Mouse (Mus musculus): Measurements from ENCODE around the gene Frk. TPM values are rescaled to one million over a fixed set of nuclear protein-coding genes. Genes with fewer than 3 reads are reported as not detected.
A peak's percentile ranks its signal among the peaks of the same experiment; 100 is the strongest.
"Not testable (repeated sequence)": the region's sequence is repeated elsewhere in the genome, so short reads cannot be mapped to it uniquely, and the experiment has no call there.

Gene Frk
- polyA plus RNA-seq (2016; fragmentation: Nextera tagmentation; extraction: Ambion mirVana), result 1.6 TPM in 2 replicates

GRCm38 (mm10) chr10:34483297-34484013 is at the start of gene Frk:
Frk (plus strand) TSS chr10:34483399.
- no peaks in the 10 kb centered on the region for H3K27me3 ChIP-seq (replicated peaks)
- no peak within 1 kb of the TSS for H3K9ac ChIP-seq
- peak within 1 kb of the TSS; percentile 26 for H3K4me3 ChIP-seq
- WGBS (ENCODE audit: insufficient replicate concordance), result 34% methylated on average over 11 of the region's 11 CpGs
- peak within 1 kb of the TSS; percentile 42 for H3K4me2 ChIP-seq
- ATAC-seq, result peak; percentile 65
- no peaks in the 10 kb centered on the region for H3K36me3 ChIP-seq
- 0 out of 2 replicates have a peak within 1 kb of the TSS, but pooled peaks have one; percentile 32 for H3K27ac ChIP-seq
- no peaks in the 10 kb centered on the region for H3K4me1 ChIP-seq
- no peaks in the 10 kb centered on the region for H3K9me3 ChIP-seq (replicated peaks)

DNA sequence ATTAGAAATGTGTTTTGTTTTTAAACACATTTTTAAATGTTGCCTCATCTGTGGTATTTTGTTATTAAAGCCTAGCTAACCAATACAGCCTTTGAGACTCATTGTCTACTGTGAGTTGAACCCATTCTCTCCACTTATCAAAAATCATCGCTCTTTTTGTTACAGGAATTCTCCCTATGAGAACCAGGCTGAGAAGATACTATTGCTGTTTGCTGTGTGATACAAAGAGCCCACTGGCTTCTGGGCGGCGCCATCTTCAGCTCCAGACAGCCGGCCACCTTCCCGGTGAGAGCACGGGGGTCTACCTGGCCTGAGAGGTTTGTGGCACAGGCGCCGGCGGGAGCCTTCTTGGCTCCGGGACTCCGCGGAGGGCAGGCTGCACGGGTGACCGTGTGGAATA is 49.0 kb upstream of the Frk start:
- WGBS (ENCODE audit: insufficient replicate concordance), result 81% methylated on average over 7 of the region's 14 CpGs
- H3K9me3 ChIP-seq (replicated peaks), result not testable (repeated sequence)

GRCm38 (mm10) chr10:34449469-34449868 is 33.7 kb upstream of the Frk start:
- H3K27me3 ChIP-seq (replicated peaks), result no peaks in the 10 kb centered on the region
- no peak overlapping the region for H3K4me2 ChIP-seq
- no peak overlapping the region for H3K9ac ChIP-seq
- 48% methylated on average over 1 of the region's 1 CpGs for WGBS (ENCODE audit: insufficient replicate concordance)
- H3K36me3 ChIP-seq, result no peaks in the 10 kb centered on the region
- no peaks in the 10 kb centered on the region for H3K4me1 ChIP-seq
- no peak overlapping the region for H3K27ac ChIP-seq
- no peaks in the 10 kb centered on the region for H3K9me3 ChIP-seq (replicated peaks)
- H3K4me3 ChIP-seq, result no peak overlapping the region
- no peak for ATAC-seq

More for the DNA sequence above, 49.0 kb upstream of the Frk start:
- H3K36me3 ChIP-seq; ATAC-seq; H3K4me1 ChIP-seq; H3K4me2 ChIP-seq; H3K27ac ChIP-seq; H3K9ac ChIP-seq; H3K4me3 ChIP-seq; H3K27me3 ChIP-seq (replicated peaks): not testable (repeated sequence)

GRCm38 (mm10) chr10:34461451-34461850 is 21.7 kb upstream of the Frk start:
- no peak overlapping the region for H3K27ac ChIP-seq
- no peaks in the 10 kb centered on the region for H3K9me3 ChIP-seq (replicated peaks)
- H3K36me3 ChIP-seq, result no peaks in the 10 kb centered on the region
- H3K27me3 ChIP-seq (replicated peaks), result no peaks in the 10 kb centered on the region
- H3K4me2 ChIP-seq, result no peak overlapping the region
- ATAC-seq, result no peak
- no peaks in the 10 kb centered on the region for H3K4me1 ChIP-seq
- no peak overlapping the region for H3K4me3 ChIP-seq
- WGBS (ENCODE audit: insufficient replicate concordance), result 56% methylated on average over 4 of the region's 4 CpGs
- H3K9ac ChIP-seq, result no peak overlapping the region

DNA sequence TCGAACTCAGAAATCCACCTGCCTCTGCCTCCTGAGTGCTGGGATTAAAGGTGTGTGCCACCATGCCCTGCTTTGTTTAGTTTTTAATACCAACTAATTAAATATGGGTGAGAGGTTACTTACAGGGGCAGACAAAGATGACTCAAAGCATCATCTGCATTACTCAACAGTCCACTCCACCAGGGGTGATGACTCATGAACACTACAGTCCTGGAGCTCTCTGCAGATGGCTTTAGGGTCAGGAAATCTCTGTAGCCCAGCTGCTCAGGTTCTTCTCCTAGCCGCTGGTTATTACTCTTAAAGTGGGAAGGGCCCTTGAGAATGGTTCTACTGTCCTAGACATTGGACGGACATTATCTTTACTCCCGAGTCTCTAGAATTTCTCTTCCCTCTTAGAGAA is 18.9 kb upstream of the Frk start:
- Histone ChIP-seq H3K27me3 (replicated peaks) (no peaks in the 10 kb centered on the region), H3K4me2 (no peak overlapping the region), H3K9ac (no peak overlapping the region), H3K4me1 (no peaks in the 10 kb centered on the region), H3K27ac (no peak overlapping the region), H3K9me3 (replicated peaks) (no peaks in the 10 kb centered on the region), H3K4me3 (no peak overlapping the region), H3K36me3 (no peaks in the 10 kb centered on the region)
- 73% methylated on average over 4 of the region's 4 CpGs for WGBS (ENCODE audit: insufficient replicate concordance)
- no peak for ATAC-seq

- H3K4me2 ChIP-seq, result no peak overlapping the region
- no peak overlapping the region for H3K9ac ChIP-seq
- H3K4me3 ChIP-seq, result no peak overlapping the region
- no peak overlapping the region for H3K27ac ChIP-seq
- H3K36me3 ChIP-seq, result no peaks in the 10 kb centered on the region
- WGBS (ENCODE audit: insufficient replicate concordance), result 16% methylated on average over 2 of the region's 2 CpGs
- no peaks in the 10 kb centered on the region for H3K4me1 ChIP-seq
- H3K27me3 ChIP-seq (replicated peaks), result no peaks in the 10 kb centered on the region
- no peaks in the 10 kb centered on the region for H3K9me3 ChIP-seq (replicated peaks)
- no peak for ATAC-seq
These were observed 14.2 kb upstream of the Frk start for GRCm38 (mm10) chr10:34469037-34469436.

GRCm38 (mm10) chr10:34479942-34480455 is 3.2 kb upstream of the Frk start:
- Histone ChIP-seq H3K36me3 (no peaks in the 10 kb centered on the region), H3K4me3 (no peak overlapping the region), H3K4me2 (no peak overlapping the region), H3K27me3 (replicated peaks) (no peaks in the 10 kb centered on the region), H3K9me3 (replicated peaks) (no peaks in the 10 kb centered on the region), H3K4me1 (no peaks in the 10 kb centered on the region), H3K27ac (no peak overlapping the region), H3K9ac (no peak overlapping the region)
- WGBS (ENCODE audit: insufficient replicate concordance), result 79% methylated on average over 4 of the region's 4 CpGs
- ATAC-seq, result no peak

DNA sequence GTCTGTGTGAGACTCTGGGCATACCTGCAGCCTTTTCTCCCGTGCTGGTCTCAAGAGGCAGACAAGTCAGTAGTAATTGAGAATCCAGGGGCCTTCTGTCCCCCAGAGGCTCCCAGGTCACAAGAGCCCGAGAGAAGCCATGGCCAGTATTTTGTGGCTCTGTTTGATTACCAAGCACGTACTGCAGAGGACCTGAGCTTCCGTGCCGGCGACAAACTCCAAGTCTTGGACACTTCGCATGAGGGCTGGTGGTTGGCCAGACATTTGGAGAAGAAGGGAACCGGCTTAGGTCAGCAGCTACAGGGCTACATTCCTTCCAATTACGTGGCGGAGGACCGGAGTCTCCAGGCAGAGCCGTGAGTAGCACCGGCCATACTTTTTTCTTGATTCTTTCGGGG is 814 bp downstream of the Frk start:
- H3K27ac ChIP-seq, result no peak overlapping the region
- WGBS (ENCODE audit: insufficient replicate concordance), result 59% methylated on average over 14 of the region's 14 CpGs
- peak overlapping the region; percentile 26 for H3K4me3 ChIP-seq

DNA sequence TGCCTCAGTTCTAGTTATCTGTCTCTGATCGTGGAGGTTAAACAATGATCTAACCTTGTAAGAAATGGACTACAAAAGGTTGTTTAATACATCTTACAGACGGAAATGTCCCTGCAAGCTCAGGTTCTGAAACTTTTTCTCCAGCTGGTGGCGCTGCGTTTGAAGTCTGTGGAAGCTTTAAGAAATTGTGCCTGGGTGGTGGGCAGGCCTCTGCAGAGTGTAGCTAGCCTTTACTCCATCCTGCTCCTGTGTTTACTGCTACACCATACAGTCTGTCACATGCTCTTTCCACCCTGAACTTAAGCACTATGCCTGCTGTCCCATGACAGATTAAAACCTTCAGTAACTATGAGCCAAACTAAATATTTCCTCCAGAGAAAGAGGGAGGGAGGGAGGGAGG is 1.9 kb downstream of the Frk start:
- 56% methylated on average over 4 of the region's 4 CpGs for WGBS (ENCODE audit: insufficient replicate concordance)
- no peaks in the 10 kb centered on the region for H3K27me3 ChIP-seq (replicated peaks)
- no peaks in the 10 kb centered on the region for H3K36me3 ChIP-seq
- no peak for ATAC-seq
- H3K4me2 ChIP-seq, result no peak overlapping the region
- no peaks in the 10 kb centered on the region for H3K9me3 ChIP-seq (replicated peaks)
- no peak overlapping the region for H3K4me3 ChIP-seq
- no peaks in the 10 kb centered on the region for H3K4me1 ChIP-seq
- no peak overlapping the region for H3K27ac ChIP-seq
- no peak overlapping the region for H3K9ac ChIP-seq

More for the DNA sequence above, 814 bp downstream of the Frk start:
- Histone ChIP-seq H3K27me3 (replicated peaks) (no peaks in the 10 kb centered on the region), H3K36me3 (no peaks in the 10 kb centered on the region), H3K4me1 (no peaks in the 10 kb centered on the region), H3K9me3 (replicated peaks) (no peaks in the 10 kb centered on the region), H3K4me2 (peak overlapping the region; percentile 42), H3K9ac (no peak overlapping the region)
- ATAC-seq, result 0 out of 2 replicates have a peak, but pooled peaks have one; percentile 35

GRCm38 (mm10) chr10:34507807-34508206 is 24.6 kb downstream of the Frk start:
- no peaks in the 10 kb centered on the region for H3K9me3 ChIP-seq (replicated peaks)
- no peaks in the 10 kb centered on the region for H3K4me1 ChIP-seq
- no peak overlapping the region for H3K4me2 ChIP-seq
- WGBS (ENCODE audit: insufficient replicate concordance), result 56% methylated on average over 2 of the region's 2 CpGs
- no peaks in the 10 kb centered on the region for H3K36me3 ChIP-seq
- no peak overlapping the region for H3K4me3 ChIP-seq
- no peak overlapping the region for H3K27ac ChIP-seq
- ATAC-seq, result no peak
- H3K9ac ChIP-seq, result no peak overlapping the region
- no peaks in the 10 kb centered on the region for H3K27me3 ChIP-seq (replicated peaks)

DNA sequence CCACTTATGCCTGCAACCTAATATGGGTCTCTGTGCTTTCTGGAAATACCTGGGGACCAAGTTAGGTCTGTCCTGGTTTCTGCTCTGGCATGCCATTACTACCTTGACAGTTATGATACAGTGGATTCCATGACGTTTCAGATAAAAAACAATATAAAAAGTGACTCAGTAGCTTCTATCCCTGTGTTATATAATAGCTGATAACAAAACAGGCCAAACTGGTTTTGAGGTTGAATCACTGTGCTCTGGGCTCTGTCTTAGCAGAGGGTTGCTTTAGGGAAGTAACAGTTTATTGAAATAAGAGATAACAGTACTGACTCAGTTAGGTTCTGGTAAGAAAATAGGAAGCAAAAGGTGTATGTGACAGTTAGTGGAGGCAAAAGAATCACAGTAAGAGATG is 25.4 kb downstream of the Frk start:
- Histone ChIP-seq H3K4me3 (no peak overlapping the region), H3K27ac (no peak overlapping the region), H3K27me3 (replicated peaks) (no peaks in the 10 kb centered on the region), H3K4me1 (no peaks in the 10 kb centered on the region), H3K9me3 (replicated peaks) (no peaks in the 10 kb centered on the region), H3K4me2 (no peak overlapping the region), H3K36me3 (no peaks in the 10 kb centered on the region), H3K9ac (no peak overlapping the region)
- WGBS (ENCODE audit: insufficient replicate concordance), result 22% methylated on average over 1 of the region's 1 CpGs
- ATAC-seq, result no peak

- Histone ChIP-seq H3K36me3 (no peaks in the 10 kb centered on the region), H3K27me3 (replicated peaks) (no peaks in the 10 kb centered on the region), H3K4me2 (no peak overlapping the region), H3K9ac (no peak overlapping the region), H3K4me3 (no peak overlapping the region), H3K27ac (no peak overlapping the region), H3K4me1 (no peaks in the 10 kb centered on the region), H3K9me3 (replicated peaks) (no peaks in the 10 kb centered on the region)
- no peak for ATAC-seq
- WGBS (ENCODE audit: insufficient replicate concordance), result 75% methylated on average over 2 of the region's 2 CpGs
These were observed 26.1 kb downstream of the Frk start for GRCm38 (mm10) chr10:34509256-34509655.

Measured in liver, embryonic 12.5 days (tissue).